Mouse (Mus musculus) hindbrain, postnatal 0 days (tissue): ENCODE measurements at regions not wholly inside any gene's neighbourhood (a gene's known extent, or its start where the extent isn't known, plus 50 kb on each side); places are given as distances from the start of the nearest gene placed in this dataset.

Source experiments
- ATAC-seq: fragments of 200-750 bp; cut with Nextera tagmentation; 2 replicates; pipeline ENCODE4 v1.8.0; 2017; ENCODE audit warnings: mild to moderate bottlenecking, moderate TSS enrichment, moderate library complexity
- DNase-seq: peaks from one replicate; pipeline ENCODE4 v3.0.0-alpha.2; 2015; ENCODE audit warnings: low spot score
- H3K27ac ChIP-seq: fragments of 300-500 bp; sonication (generic); 2 replicates; pipeline ENCODE4 v1.5.1; 2014; ENCODE audit warnings: mild to moderate bottlenecking
- H3K27me3 ChIP-seq: fragments of 300-500 bp; sonication (generic); 2 replicates; pipeline ENCODE4 v1.6.1; 2014; ENCODE audit warnings: low read length, mixed read lengths; ENCODE audit not compliant: insufficient read depth
- H3K36me3 ChIP-seq: fragments of 300-500 bp; sonication (generic); 2 replicates; pipeline ENCODE4 v1.6.1; 2014; ENCODE audit warnings: low read length, mixed read lengths; ENCODE audit not compliant: insufficient read depth
- H3K4me1 ChIP-seq: fragments of 300-500 bp; sonication (generic); 2 replicates; pipeline ENCODE4 v1.6.1; 2014; ENCODE audit warnings: antibody characterized with exemption, low read length, mixed read lengths; ENCODE audit not compliant: insufficient read depth
- H3K4me2 ChIP-seq: fragments of 300-500 bp; sonication (generic); 2 replicates; pipeline ENCODE4 v1.6.1; 2014; ENCODE audit warnings: low read depth, mild to moderate bottlenecking, low read length, moderate library complexity, mixed read lengths
- H3K4me3 ChIP-seq: fragments of 300-500 bp; sonication (generic); 2 replicates; pipeline ENCODE4 v1.5.1; 2014; ENCODE audit warnings: low read length
- H3K9ac ChIP-seq: fragments of 300-500 bp; sonication (generic); replicated peaks from 2 replicates; pipeline ENCODE4 v1.6.1; 2014; ENCODE audit warnings: mild to moderate bottlenecking, low read length, moderate library complexity, mixed read lengths
- H3K9me3 ChIP-seq: fragments of 300-500 bp; sonication (generic); 2 replicates; pipeline ENCODE4 v1.6.1; 2016; ENCODE audit warnings: low read length, mixed read lengths
- CTCF ChIP-seq: IDR thresholded peaks from 2 replicates; pipeline ENCODE4 v1.5.1; 2016; ENCODE audit warnings: antibody characterized with exemption, control low read depth, low read depth
- WGBS: fragments of 180-500 bp; shearing (Covaris S2); extraction: QIAGEN DNeasy Blood & Tissue Kit; methylation state at CpG from one replicate; pipeline ENCODE4 v1.1.7; 2014; 5-methylcytosine and 5-hydroxymethylcytosine counted together

DNA sequence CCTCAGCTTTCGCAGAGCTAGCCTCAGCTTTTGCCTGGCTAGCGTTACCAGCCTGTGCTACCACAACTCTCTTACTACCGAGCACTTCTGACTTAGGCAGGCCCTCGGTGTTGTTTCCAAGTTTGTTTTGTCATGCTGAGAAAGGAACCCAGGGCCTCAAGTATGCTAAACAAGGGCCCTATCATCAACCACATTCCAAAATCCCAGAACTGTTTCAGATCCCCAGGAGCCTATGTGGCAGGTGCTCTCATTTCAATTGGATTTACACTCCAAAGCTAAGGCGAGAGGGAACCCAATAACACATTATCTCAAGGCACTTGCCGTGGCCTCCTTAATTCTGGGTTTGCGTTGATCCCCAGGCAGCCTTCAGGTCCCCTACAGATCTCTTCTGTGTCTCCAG lies 50.8 kb upstream of the Pja1 start:
- no peak for TF ChIP-seq CTCF
- DNase-seq, result no peak
- WGBS, result 59% methylated on average over 7 of the region's 7 CpGs
- no peaks in the 10 kb centered on the region for H3K36me3 ChIP-seq
- no peak overlapping the region for H3K4me3 ChIP-seq
- no peaks in the 10 kb centered on the region for H3K4me1 ChIP-seq
- H3K9me3 ChIP-seq, result no peaks in the 10 kb centered on the region
- peaks cover 12% of the 10 kb centered on the region; the same call in 1 of the 2 replicates for H3K27me3 ChIP-seq
- ATAC-seq, result no peak
- no peak overlapping the region for H3K4me2 ChIP-seq
- no peak overlapping the region for H3K9ac ChIP-seq
- H3K27ac ChIP-seq, result no peak overlapping the region
